Mouse (Mus musculus) ES-Bruce4 (cell line): ENCODE measurements around the gene Tctn1.

Source experiments
- CTCF ChIP-seq: IDR thresholded peaks from one replicate; pipeline ENCODE4 v1.8.1; 2011; ENCODE audit warnings: low read depth, low read length
- POLR2A ChIP-seq: IDR thresholded peaks from one replicate; pipeline ENCODE4 v1.8.1; 2011; ENCODE audit warnings: low read length; ENCODE audit not compliant: insufficient read depth

GRCm38 (mm10) chr5:122239618-122240017, 24.6 kb downstream of the Tctn1 start:
- no peak for TF ChIP-seq CTCF
- TF ChIP-seq POLR2A, result no peak
